Mouse (Mus musculus): ENCODE measurements around the gene Kcnma1.

The Kcnma1 gene

GRCm38 (mm10) chr14:23877561-23877960 is 136.7 kb downstream of the Kcnma1 start:
- no peak for DNase-seq (ENCODE audit: extremely low read depth, low read depth, low spot score)

DNA sequence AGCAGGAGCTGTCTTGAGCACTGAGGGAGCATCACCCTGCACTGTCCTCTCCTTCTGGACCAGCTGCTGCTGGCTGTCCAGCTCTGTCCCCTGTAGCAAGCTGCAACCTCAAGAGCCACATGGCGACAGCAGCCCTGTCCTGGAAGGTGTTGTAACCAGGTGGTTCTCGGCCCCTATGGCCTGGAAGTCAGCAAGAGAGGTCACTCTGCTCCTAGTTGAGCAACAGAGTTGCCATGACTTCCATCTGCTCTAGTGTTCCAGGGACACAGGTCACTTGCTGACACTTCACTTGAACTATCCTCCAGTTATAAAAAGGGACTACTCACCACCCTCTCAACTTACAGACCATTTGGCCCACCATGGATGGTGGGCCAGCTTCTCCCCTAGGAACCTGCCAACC is 139.7 kb downstream of the Kcnma1 start:
- DNase-seq (ENCODE audit: extremely low read depth, low read depth, low spot score), result no peak

DNA sequence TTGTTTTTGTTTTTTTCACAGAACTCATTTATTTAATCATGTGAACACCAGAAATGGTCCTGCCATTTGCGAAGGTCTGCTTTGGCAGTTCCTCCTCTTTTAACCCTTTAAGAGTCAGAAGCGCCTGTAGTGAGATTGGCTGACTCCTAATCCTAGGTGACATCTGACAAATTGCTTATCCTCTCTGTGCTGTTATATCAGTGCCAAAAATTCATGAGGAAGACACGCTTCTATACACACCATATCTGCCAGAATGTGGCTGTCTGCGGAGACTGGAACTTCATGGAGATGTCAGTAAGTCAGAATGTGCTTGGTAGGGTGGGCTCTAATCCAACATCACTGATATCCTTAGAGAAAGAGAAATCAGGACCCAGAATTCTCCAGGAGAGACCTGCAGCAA is 157.3 kb downstream of the Kcnma1 start:
- no peak for DNase-seq (ENCODE audit: extremely low read depth, low read depth, low spot score)

DNA sequence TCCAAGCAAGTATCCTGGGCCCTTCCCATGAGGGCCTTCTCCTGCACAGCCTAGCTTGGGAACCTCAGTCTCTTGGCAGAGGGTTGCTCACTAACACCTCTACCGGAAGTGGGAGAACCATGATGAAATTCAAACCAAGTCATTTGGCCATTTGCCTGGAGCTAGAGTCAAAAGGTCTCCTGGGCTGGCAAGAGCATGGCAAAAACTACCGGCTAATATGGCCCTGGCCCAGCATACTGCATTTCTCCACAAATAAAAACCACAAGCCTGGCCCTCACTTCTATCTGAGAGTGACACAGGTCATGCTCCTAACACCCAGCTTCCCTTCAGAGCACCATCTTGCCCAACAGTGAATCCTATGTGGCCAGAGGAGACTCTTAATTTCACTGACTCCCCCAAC is 159.3 kb downstream of the Kcnma1 start:
- DNase-seq (ENCODE audit: extremely low read depth, low read depth, low spot score), result no peak

DNA sequence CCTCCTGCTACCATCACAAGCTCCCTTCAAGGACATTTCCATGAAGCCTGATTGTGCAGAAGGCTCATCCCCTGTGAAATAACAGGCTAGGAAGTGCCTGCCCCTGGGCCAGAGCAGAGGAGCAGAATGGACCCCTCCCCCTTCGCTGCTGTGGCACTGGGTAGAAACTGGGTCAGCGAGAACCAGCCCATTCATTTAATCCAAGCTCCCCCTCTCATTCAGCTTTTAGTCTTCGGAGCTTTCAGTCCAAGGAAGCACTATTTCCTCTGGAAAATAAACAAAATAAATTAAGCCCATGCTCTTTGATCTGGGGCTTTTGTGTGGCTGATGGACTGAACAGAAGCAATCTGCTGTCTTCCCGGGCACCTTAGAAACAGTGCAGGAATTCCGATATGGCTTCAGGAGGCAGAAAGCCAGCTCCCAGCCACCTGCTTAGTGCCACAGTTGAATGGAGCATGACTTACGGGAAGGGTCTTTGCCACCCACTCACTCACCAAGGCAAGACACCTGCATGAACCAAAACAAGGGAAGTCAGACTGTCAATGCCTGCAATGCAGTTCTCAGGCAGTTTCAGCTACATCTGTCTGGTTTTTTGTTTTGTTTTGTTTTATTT is 165.7 kb downstream of the Kcnma1 start:
- DNase-seq (ENCODE audit: extremely low read depth, low read depth, low spot score), result no peak

- DNase-seq (ENCODE audit: extremely low read depth, low read depth, low spot score), result no peak
Measured at GRCm38 (mm10) chr14:23846706-23847105, 167.6 kb downstream of the Kcnma1 start.

DNA sequence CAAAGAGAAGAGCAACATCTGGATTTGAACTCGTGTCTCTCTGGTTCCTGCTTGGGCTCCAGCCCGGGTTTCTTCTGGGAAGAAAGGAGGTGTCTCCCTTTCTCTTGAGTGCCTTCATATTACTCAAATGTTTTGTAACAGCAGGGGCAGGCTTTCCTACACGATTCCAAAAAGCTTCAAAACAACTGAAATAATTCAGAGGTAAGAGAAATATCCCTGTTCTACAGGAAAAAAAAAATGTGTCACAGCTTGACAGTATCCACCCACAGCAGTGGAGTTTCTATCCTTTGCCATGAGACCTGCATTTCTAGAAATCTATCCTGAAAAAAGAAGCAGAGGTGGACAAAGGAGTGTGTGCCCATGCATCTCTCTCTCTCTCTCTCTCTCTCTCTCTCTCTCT is 172.3 kb downstream of the Kcnma1 start:
- DNase-seq (ENCODE audit: extremely low read depth, low read depth, low spot score), result no peak

DNA sequence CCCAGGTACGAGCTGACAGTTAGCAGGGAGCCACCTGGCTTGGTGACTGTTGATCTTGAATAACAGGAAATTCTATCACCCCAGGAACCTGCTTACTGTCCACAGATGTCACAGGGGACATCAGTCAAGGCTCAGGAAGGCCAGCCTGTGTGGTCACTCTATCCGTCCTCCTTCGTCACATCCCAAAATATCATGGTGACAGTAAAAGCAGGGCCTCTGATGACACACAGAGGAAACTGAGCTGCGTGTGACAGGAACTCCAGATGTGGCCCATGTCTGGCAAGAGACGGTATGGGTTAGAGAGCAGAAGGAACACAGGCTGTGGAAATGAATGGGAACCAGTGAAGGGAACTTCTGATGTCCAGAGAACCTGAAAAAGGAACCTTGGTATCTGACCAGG is 174.7 kb downstream of the Kcnma1 start:
- DNase-seq (ENCODE audit: extremely low read depth, low read depth, low spot score), result no peak

DNA sequence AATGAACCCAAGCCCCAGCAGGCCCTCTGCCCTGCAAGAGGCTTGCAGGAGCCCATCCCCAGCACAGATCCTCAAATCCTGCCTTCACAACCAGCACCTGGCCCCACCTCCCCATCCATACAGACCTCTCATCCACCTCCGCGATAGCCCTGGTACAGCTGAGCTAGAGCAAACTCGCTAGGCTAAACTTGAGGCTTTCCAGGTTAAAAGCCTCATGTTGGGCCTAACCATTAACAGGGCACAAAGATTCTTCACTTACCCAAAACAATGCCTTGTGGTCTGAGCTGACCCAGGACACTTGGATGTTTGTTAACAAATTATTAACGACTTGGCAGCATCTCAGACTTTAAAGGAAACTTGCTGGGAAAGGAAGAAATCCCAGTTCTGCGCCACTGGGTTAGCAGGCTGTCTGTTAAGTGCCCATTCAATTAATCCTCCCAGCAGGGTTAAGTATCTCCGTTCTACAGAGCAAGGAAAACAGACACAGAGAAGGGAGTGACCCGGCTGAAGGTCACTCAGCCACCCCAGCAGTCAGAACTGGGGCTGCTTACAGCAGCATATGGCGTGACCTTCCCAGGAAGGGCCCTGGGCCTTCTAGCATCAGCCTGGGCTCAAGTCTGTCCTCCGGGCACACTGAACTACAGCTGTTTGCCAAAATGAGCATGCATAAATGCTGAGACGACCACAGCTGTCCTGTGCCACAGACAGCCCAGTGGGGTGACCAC is 178.7 kb downstream of the Kcnma1 start:
- DNase-seq (ENCODE audit: extremely low read depth, low read depth, low spot score), result no peak

DNA sequence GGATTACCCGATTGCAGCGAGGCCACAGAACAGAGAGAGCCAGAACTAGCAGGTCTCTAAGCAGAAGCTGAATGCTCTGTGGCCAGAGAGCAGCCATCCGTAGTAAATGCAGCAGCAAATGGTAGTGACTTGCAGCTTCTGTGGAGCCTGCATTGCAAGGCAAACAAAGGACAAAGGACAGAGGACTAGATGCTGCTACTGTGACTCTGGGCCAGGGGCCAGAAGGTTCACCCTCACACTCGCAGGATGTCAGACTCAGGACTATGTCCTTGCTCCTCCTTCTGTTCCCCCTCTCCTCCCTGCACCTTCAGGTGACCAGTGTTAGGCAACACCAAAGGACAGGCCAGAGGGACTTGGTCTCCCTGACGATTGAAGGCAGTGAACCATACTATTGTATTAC is 183.0 kb downstream of the Kcnma1 start:
- DNase-seq (ENCODE audit: extremely low read depth, low read depth, low spot score), result no peak

GRCm38 (mm10) chr14:23830316-23830715 is 184.0 kb downstream of the Kcnma1 start:
- peak; percentile 82 for DNase-seq (ENCODE audit: extremely low read depth, low read depth, low spot score)

DNA sequence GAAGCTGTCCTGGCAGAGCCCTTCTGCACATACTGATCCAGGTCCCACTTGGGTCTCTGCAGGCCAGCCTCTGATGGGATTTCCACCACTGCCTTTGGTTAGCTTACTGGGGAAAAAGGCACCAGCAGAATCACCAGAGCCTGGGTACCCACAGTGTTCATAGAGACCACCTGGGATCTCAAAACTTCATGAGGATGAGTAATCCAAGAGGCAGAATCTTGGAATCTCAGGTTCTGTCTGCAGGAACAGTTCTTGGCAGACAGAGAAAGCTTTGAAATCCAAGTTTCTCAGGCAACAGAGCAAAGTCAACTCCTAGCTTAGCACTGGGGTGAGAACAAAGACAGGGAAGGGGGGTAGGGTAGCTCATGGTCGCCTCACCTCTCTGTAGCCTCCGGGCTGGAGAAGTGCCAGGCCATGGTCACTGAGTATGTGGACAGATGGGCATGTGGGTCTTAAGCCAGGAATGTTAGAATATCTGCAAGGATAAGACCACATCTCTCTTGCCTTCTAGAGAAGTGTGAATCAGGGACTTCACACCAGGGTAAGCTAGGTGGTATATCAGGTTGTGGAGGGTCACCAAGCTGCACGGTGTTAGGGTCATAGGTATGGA is 185.5 kb downstream of the Kcnma1 start:
- no peak for DNase-seq (ENCODE audit: extremely low read depth, low read depth, low spot score)

DNA sequence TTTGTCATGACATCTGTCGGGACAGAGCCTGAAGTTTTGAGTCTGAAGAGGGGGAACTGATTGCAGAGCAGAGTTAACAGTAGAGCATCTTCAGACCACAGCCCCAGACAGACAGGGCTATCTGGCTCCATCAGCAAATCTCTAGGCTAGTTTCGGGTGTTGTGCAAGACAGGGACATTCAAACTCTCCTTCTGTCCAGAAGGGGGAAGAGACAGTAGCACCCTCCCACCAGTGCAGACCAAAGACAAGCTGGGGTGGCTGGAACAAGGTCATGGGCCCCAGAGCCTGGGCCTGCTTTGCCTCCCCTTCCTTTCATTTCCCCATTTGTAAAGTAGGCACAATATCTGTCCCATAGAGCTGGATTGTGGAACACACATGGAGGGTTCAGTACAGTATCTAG is 189.4 kb downstream of the Kcnma1 start:
- no peak for DNase-seq (ENCODE audit: extremely low read depth, low read depth, low spot score)

DNA sequence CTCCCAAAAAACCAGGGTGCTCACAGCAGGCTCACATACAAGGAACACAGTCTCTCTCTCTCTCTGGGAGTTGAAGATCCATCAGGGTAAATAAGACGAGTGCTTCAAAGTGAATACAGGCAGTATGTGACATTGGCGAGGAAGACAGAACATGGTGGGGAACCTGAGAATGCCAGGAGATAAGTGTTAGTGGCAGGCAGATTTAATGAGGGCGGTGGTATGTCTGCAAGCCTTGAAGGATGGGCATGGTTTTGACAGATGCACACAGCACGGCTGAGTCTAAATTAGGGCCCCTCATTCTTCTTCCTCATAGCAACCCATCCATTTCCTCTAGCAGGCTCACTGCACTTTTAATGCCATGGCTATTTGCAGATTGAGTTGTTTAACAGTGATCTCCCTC is 190.0 kb downstream of the Kcnma1 start:
- no peak for DNase-seq (ENCODE audit: extremely low read depth, low read depth, low spot score)

DNA sequence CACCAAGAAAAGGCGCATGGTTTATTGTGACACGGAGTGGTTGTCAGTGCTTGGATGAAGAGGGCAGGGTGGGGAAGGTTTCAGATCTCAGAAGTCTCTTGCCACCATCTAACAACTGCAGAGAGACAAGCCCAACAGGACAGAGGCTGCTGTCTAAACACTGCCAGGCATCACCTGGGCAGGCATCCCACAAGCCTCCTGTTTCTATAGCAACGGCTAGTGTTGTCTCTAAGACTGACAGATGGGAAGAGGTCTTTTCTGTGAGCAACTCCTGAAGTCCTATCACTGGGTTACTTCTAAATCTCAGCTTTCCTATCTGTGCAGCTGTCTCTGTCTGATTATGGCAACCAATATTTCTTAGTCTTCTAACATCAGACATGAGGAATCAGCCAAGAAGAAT is 196.7 kb downstream of the Kcnma1 start:
- no peak for DNase-seq (ENCODE audit: extremely low read depth, low read depth, low spot score)

GRCm38 (mm10) chr14:23810081-23810480 is 204.2 kb downstream of the Kcnma1 start:
- no peak for DNase-seq (ENCODE audit: extremely low read depth, low read depth, low spot score)

DNA sequence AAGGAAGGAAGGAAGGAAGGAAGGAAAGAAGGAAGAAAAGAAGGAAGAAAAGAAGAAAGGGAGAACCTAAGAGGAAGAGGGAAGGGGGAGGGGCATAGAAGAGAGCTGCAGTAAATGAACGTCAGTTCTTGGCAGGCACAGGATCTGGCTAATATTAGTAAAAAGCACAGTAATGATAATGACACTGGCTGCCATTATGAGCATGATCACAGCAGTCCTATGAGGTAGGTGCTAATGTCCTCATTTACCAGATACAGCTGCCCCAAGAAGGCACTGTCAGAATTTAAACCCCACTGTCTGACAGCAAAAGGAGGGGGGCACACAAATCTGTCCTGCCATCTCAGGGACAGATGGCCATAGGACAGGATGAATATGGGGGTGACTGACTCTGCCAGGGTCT is 205.2 kb downstream of the Kcnma1 start:
- DNase-seq (ENCODE audit: extremely low read depth, low read depth, low spot score), result no peak

DNA sequence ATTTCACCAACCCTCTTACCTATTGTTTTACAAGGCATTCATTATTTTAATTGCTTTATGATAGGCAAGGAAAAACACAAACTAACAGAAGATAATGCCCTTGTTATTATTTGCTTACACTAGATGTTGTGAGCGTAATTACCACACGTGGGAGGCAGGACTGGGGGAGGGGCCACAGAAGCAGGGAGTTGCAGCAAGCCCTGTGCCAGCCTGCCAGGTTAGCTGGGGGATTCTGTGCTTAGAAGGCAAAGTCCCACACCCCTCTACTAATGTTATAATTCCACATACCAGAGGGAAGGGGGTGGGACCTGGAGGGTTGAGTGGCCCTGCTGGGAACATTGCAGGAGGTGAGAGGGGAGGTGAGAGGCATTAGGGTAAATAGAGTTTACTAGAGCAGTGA is 207.9 kb downstream of the Kcnma1 start:
- no peak for DNase-seq (ENCODE audit: extremely low read depth, low read depth, low spot score)

DNA sequence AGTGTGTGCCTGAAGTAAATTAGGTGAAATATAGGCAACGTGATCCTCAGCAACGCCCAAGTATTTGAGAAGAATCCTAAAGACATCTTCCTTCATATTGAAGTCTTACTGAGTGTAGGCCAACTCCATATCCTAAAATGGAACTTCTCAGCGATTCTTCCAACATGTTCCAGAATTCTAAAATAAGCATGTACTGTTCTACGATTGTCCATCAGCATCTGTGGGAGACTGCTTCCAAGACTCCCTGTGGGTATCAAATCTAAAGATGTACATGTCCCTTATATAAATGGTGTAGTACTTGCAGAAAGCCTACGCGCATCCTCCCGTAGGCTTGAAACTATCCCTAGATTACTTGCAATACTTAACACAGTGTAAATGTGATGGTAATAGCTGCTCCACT is 217.4 kb downstream of the Kcnma1 start:
- DNase-seq (ENCODE audit: extremely low read depth, low read depth, low spot score), result no peak

DNA sequence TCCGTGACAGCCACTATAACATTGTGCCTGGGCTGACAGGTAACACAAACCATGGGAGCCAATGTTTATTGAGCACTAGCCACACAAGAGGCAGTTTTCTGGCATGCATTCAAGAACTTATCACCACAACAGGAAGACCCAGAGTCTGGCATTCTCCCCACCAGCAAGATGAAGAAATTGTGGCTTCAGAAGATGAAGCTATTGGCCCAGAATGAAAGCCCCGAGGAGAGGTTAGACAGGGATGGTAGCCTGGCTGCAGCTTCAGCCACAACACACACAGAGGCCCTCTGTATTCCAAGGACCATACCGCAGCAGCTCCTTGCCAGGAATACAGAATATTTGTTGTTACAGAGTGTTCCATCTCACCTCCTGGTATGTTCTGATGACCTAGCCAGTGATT is 221.6 kb downstream of the Kcnma1 start:
- no peak for DNase-seq (ENCODE audit: extremely low read depth, low read depth, low spot score)

DNA sequence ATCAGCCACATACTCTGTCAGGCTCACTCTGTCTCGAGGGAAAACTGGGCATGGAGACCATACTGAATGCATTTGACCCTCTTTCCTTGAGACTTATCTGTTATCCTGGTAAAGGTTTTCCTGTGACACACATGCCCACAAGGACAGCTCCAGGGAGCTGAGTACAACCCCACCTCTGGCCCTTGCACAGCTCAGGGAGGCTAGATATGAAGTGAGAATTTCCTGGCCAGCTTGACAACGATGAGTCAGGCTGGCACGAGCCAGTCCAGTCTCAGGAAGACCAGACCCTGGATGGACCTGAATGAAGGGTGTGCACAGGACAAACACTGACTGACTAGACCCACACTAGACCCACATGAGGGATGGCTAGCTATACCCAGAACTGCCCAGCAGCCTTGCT is 222.2 kb downstream of the Kcnma1 start:
- no peak for DNase-seq (ENCODE audit: extremely low read depth, low read depth, low spot score)

DNA sequence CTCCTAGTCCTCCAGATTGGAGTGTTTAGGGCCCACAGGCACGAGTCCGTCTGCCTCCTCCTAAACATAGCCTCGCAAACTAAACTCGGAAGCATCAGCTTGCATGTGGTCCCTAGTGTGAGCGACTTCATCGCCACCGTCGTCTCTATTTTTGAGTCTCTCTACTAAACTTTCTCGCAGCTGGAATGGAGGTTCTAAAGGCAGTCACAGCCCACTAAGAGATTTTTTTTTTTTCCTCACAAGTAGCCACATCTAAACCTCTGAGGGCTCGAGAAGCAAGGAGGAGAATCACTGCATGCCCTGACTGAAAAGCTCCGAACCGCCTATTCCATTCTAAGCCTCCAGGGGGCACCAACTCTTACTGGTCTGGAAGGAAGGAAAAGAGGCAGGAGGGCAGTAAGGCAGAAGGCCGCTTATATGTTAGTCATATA is 223.0 kb downstream of the Kcnma1 start:
- no peak for DNase-seq (ENCODE audit: extremely low read depth, low read depth, low spot score)

GRCm38 (mm10) chr14:23786687-23787073 is 227.6 kb downstream of the Kcnma1 start:
- no peak for DNase-seq (ENCODE audit: extremely low read depth, low read depth, low spot score)
